Mouse (Mus musculus) heart, postnatal 0 days (tissue): ENCODE measurements around the gene Topbp1.

Experiments
- CTCF ChIP-seq: IDR thresholded peaks from 2 replicates; pipeline ENCODE4 v1.5.1; 2016; ENCODE audit warnings: antibody characterized with exemption, control low read depth, low read depth
- EP300 ChIP-seq: IDR thresholded peaks from 2 replicates; pipeline ENCODE4 v1.6.1; 2016; ENCODE audit warnings: antibody characterized with exemption, low read depth

DNA sequence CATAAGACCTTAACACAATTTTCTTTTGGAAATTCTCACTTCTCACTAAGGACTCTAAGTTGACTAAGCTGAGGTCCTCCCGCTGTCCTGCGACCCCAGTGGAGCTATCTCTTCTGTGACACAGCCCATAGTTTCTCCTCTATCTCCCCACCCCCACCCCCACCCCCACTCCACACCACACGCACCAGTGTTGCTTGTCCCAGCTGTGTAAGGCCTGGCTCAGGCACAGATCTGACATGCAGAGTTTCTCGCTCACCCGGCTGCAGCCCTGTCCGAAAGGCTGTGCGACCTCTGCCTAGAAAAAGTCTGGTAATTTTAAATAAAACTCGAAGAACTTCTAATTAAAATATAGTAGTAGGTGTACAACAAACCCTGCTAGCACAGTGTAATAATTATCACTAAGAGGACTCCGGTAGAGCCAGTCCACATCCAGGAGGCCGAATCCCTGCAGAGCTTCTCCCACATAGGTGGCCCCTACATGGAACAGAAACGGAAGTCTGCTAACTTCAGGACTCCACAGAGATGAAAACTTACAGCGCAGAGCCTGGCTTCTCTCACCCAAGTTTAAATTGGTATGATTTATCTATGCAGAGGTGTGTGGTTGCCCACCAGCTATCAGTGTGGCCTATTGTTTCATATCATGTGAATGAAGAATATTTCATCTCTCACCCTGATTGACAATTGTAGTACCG, 16.4 kb upstream of the Topbp1 start:
- TF ChIP-seq CTCF (no peak), EP300 (no peak)
